Mouse (Mus musculus) heart, embryonic 14.5 days (tissue): ENCODE data around the gene Nucks1. TPM values are rescaled to one million over a fixed set of nuclear protein-coding genes. Genes with fewer than 3 reads are reported as not detected.

Experiments used
- ATAC-seq: fragments of 200-750 bp; cut with Nextera tagmentation; 2 replicates; pipeline ENCODE4 v1.8.0; 2017; ENCODE audit warnings: low read depth, moderate TSS enrichment; ENCODE audit not compliant: insufficient number of reproducible peaks, insufficient read depth, low FRiP score
- H3K27ac ChIP-seq, 2 experiments: fragments of 200-500 bp in 1 of 2; fragments of 300-500 bp in 1 of 2; sonication (generic) in 1 of 2; replicated peaks in 1 of 2; 2 replicates each; pipeline ENCODE4 v1.5.1; 2012 to 2014; ENCODE audit warnings: low read depth in 2 of 2, low read length in 2 of 2, control low read depth in 1 of 2, mild to moderate bottlenecking in 1 of 2, mixed read lengths in 1 of 2; ENCODE audit not compliant: control insufficient read depth in 1 of 2, insufficient read depth in 1 of 2
- H3K27me3 ChIP-seq: fragments of 300-500 bp; sonication (generic); 2 replicates; pipeline ENCODE4 v1.6.1; 2014; ENCODE audit warnings: mild to moderate bottlenecking, low read length, control low read depth; ENCODE audit not compliant: control insufficient read depth, insufficient read depth
- H3K36me3 ChIP-seq: fragments of 300-500 bp; sonication (generic); 2 replicates; pipeline ENCODE4 v1.6.1; 2014; ENCODE audit warnings: mild to moderate bottlenecking, control low read depth, low read length, mixed read lengths; ENCODE audit not compliant: control insufficient read depth, insufficient read depth
- H3K4me1 ChIP-seq, 2 experiments: fragments of 200-500 bp in 1 of 2; fragments of 300-500 bp in 1 of 2; sonication (generic) in 1 of 2; 2 replicates each; pipeline ENCODE4 v1.6.1; 2012 to 2014; ENCODE audit warnings: low read length in 2 of 2, control low read depth in 1 of 2, mixed read lengths in 1 of 2; ENCODE audit not compliant: control insufficient read depth in 2 of 2, insufficient read depth in 2 of 2
- H3K4me2 ChIP-seq: fragments of 300-500 bp; sonication (generic); 2 replicates; pipeline ENCODE4 v1.6.1; 2014; ENCODE audit warnings: mild to moderate bottlenecking, low read length
- H3K4me3 ChIP-seq, 2 experiments: fragments of 200-500 bp in 1 of 2; fragments of 300-500 bp in 1 of 2; sonication (generic) in 1 of 2; 2 replicates each; pipeline ENCODE4 v1.5.1; 2012 to 2014; ENCODE audit warnings: low read length in 2 of 2, mild to moderate bottlenecking in 2 of 2, control low read depth in 1 of 2, low read depth in 1 of 2, moderate library complexity in 1 of 2; ENCODE audit not compliant: control insufficient read depth in 1 of 2, insufficient read depth in 1 of 2
- H3K9ac ChIP-seq: fragments of 300-500 bp; sonication (generic); 2 replicates; pipeline ENCODE4 v1.6.1; 2014; ENCODE audit warnings: mild to moderate bottlenecking, low read length
- H3K9me3 ChIP-seq: fragments of 300-500 bp; sonication (generic); 2 replicates; pipeline ENCODE4 v1.6.1; 2016; ENCODE audit warnings: low read length, control low read depth; ENCODE audit not compliant: control insufficient read depth
- WGBS: fragments of 180-500 bp; shearing (Covaris S2); extraction: QIAGEN DNeasy Blood & Tissue Kit; methylation state at CpG from one replicate; pipeline ENCODE4 v1.1.7; 2014; 5-methylcytosine and 5-hydroxymethylcytosine counted together
- polyA plus RNA-seq: library from polyadenylated mRNA; unstranded; fragments of >200 nt; fragmentation: Nextera tagmentation; extraction: Ambion mirVana; gene quantifications from 2 replicates; pipeline ENCODE4 v1.2.1, GENCODE M21; 2014

Nucks1 gene
- polyA plus RNA-seq, 1 experiment from 2014 or later = 32.4 TPM

DNA sequence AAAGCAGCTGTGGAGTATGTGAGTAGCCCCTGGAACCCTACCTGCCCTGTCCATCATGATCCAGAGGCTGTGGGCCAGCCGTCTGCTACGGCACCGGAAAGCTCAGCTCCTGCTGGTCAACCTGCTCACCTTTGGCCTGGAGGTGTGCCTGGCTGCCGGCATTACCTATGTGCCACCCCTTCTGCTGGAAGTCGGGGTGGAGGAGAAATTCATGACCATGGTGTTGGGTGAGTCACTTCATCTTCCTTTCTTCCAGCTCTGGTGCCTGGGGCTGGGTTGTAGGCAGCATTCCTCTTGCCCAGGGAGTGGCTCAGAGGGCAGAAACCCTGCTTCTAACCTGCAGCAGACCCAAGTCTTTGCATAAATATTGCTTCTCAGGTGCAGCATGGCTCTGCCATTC lies 66.6 kb downstream of the Nucks1 start:
- no peak for ATAC-seq

DNA sequence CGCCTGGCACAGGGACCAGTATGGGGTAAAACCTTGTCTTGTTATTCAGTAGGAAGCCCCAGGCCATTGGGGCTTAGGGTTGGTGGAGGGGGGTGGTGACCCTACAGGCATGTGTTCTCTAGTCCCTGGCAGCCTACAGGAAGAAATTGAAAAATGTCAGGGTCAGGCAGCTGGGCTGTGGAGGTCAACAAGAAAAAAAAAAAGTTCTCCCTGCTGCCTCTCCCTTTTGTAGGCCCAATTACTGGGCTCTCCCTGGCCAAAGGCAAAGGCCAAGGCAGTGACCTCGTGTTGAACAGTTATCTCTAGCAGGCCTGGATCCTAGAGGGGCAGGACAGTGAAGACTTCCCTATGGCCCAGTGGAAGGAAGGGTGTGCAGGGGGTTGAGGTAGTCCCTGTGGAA lies 70.1 kb downstream of the Nucks1 start:
- no peaks in the 10 kb centered on the region for H3K4me1 ChIP-seq
- H3K27me3 ChIP-seq = no peaks in the 10 kb centered on the region
- no peak overlapping the region for H3K4me2 ChIP-seq

More for the DNA sequence above, 66.6 kb downstream of the Nucks1 start:
- Histone ChIP-seq H3K4me2 (no peak overlapping the region), H3K36me3 (no peaks in the 10 kb centered on the region), H3K27ac (no peak overlapping the region), H3K9me3 (no peaks in the 10 kb centered on the region), H3K4me1 (peaks cover 6 to 9% of the 10 kb centered on the region in 2 experiments; a peak in 2 of 4 replicates), H3K27me3 (peaks cover 6% of the 10 kb centered on the region; the same call in 1 of the 2 replicates), H3K9ac (no peak overlapping the region), H3K4me3 (no peak overlapping the region)
- WGBS = 86% methylated on average over 5 of the region's 5 CpGs

DNA sequence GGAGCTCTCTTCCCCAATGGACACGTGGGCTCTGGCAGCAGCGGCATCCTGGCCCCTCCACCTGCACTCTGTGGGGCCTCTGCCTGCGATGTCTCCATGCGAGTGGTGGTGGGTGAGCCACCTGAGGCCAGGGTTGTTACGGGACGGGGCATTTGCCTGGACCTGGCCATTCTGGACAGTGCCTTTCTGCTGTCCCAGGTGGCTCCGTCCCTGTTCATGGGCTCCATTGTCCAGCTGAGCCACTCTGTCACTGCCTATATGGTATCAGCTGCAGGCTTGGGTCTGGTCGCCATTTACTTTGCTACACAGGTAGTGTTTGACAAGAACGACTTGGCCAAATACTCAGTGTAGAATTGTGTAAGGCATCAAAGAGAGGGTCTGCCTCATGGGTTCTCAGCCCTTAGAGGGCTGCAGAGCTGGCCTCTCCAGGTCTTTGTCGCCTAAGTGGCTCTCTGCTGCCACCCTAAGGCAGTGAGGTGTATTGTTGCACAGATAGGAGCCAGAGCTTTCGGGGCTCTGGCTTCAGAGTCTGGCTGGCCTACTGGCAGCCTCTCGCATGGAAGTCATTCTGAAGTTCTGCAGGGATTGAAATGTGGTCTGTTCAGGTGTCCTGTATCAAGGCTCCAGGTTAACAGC lies 71.2 kb downstream of the Nucks1 start:
- no peak overlapping the region for H3K9ac ChIP-seq
- WGBS = 57% methylated on average over 12 of the region's 12 CpGs
- no peak for ATAC-seq

More for the DNA sequence above, 70.1 kb downstream of the Nucks1 start:
- no peak overlapping the region for H3K4me3 ChIP-seq
- no peak for ATAC-seq
- no peaks in the 10 kb centered on the region for H3K9me3 ChIP-seq
- H3K27ac ChIP-seq = no peak overlapping the region
- WGBS = 39% methylated on average over 2 of the region's 2 CpGs
- no peaks in the 10 kb centered on the region for H3K36me3 ChIP-seq
- H3K9ac ChIP-seq = no peak overlapping the region

DNA sequence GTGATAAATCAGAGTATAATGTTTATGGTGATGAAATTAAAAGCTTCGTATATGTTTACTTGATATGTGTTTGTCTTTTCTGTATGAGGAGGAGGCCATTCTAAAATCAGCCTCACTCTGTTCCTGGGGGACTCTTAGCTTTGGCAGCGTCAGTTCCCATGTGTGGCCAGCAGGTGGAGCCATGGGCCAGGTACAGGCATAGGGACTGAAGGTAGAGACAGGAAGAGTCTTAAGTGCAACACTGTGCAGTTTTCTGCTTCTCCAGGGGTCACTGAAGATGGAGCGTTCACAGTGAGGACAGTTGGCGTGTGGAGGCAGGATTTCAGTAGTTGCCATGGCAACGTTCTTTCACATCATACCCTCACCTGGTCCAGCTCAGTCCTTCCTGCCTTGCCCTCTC lies 72.6 kb downstream of the Nucks1 start:
- H3K4me1 ChIP-seq = no peaks in the 10 kb centered on the region
- H3K9me3 ChIP-seq = no peaks in the 10 kb centered on the region
- H3K36me3 ChIP-seq = no peaks in the 10 kb centered on the region
- H3K4me3 ChIP-seq = no peak overlapping the region
- no peak overlapping the region for H3K27ac ChIP-seq
- ATAC-seq = no peak
- WGBS = 10% methylated on average over 5 of the region's 5 CpGs
- H3K9ac ChIP-seq = no peak overlapping the region
- no peaks in the 10 kb centered on the region for H3K27me3 ChIP-seq
- no peak overlapping the region for H3K4me2 ChIP-seq

More for the DNA sequence above, 71.2 kb downstream of the Nucks1 start:
- no peak overlapping the region for H3K4me3 ChIP-seq
- no peaks in the 10 kb centered on the region for H3K27me3 ChIP-seq
- H3K4me2 ChIP-seq = no peak overlapping the region
- H3K4me1 ChIP-seq = no peaks in the 10 kb centered on the region
- no peaks in the 10 kb centered on the region for H3K9me3 ChIP-seq
- H3K27ac ChIP-seq = no peak overlapping the region
- H3K36me3 ChIP-seq = no peaks in the 10 kb centered on the region

DNA sequence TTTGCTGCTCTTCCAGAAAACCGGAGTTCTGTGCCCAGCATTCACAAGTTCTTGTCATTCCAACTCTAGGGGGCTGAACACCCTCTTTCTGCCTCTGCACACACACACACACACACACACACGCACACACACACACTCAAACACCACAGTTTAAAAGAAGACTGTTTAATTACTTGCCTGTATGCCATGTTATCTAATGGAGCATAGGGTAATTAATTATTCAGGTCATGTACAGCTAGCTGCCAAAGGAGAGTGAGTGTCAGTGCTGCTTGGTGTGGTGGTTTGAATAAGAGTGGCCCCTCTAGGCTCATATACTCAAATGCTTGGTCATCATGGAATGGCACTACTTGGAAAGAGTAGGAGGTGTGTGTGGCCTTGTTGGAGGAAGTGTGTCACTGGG lies 73.5 kb downstream of the Nucks1 start:
- Histone ChIP-seq H3K9me3 (no peaks in the 10 kb centered on the region), H3K36me3 (no peaks in the 10 kb centered on the region), H3K4me1 (no peaks in the 10 kb centered on the region), H3K9ac (no peak overlapping the region), H3K4me2 (no peak overlapping the region), H3K27ac (no peak overlapping the region), H3K27me3 (no peaks in the 10 kb centered on the region), H3K4me3 (no peak overlapping the region)
- ATAC-seq = no peak
- 66% methylated on average over 2 of the region's 2 CpGs for WGBS

Other genes starting within 250 kb of the Nucks1 start
- 2.0 and 2.3 TPM in 2 replicates for gene Rab7b, start 221.8 kb upstream of the Nucks1 start, polyA plus RNA-seq
- 0.07 and 0.23 TPM in 2 replicates for gene Slc26a9, start 166.5 kb upstream of the Nucks1 start, polyA plus RNA-seq
- 2.1 and 2.2 TPM in 2 replicates for gene Pm20d1, start 113.2 kb upstream of the Nucks1 start, polyA plus RNA-seq
- 7.4 and 8.2 TPM in 2 replicates for gene Slc41a1, start 83.0 kb upstream of the Nucks1 start, polyA plus RNA-seq
- gene Rab29, start 43.3 kb upstream of the Nucks1 start, polyA plus RNA-seq = 17.8 and 17.9 TPM in 2 replicates
- gene Slc45a3, start 52.4 kb downstream of the Nucks1 start, polyA plus RNA-seq = 3.1 and 3.7 TPM in 2 replicates
- 24.7 and 26.1 TPM in 2 replicates for gene Elk4, start 97.1 kb downstream of the Nucks1 start, polyA plus RNA-seq
- 12.6 and 13.3 TPM in 2 replicates for gene Mfsd4a, start 157.5 kb downstream of the Nucks1 start, polyA plus RNA-seq
- gene Cdk18, start 229.2 kb downstream of the Nucks1 start, polyA plus RNA-seq = 2.7 and 2.9 TPM in 2 replicates